Mouse (Mus musculus) ES-E14 (cell line): ENCODE results near the gene Dcx. TPM values are rescaled to one million over a fixed set of nuclear protein-coding genes. Genes with fewer than 3 reads are reported as not detected.

Source experiments
- DNase-seq: peaks from one replicate; pipeline ENCODE4 v3.0.0-alpha.2; 2013; ENCODE audit warnings: low read depth, low spot score
- H3K27ac ChIP-seq: 2 replicates; pipeline ENCODE4 v1.5.1; 2012; ENCODE audit warnings: low read depth, mild to moderate bottlenecking, low read length, moderate library complexity, mixed read lengths; ENCODE audit not compliant: poor library complexity, insufficient read depth, severe bottlenecking
- H3K36me3 ChIP-seq: 2 replicates; pipeline ENCODE4 v1.6.1; 2012; ENCODE audit warnings: mild to moderate bottlenecking, low read length, moderate library complexity, mixed read lengths; ENCODE audit not compliant: control insufficient read depth, poor library complexity, insufficient read depth, severe bottlenecking
- H3K4me1 ChIP-seq, 2 experiments: fragments of 150-350 bp in 1 of 2; sonication (generic) in 1 of 2; 2 replicates each; pipeline ENCODE4 v1.6.1; 2012; ENCODE audit warnings: low read length in 2 of 2, mild to moderate bottlenecking in 1 of 2, mixed read lengths in 1 of 2; ENCODE audit not compliant: control insufficient read depth in 2 of 2, insufficient read depth in 2 of 2, poor library complexity in 1 of 2
- H3K4me3 ChIP-seq, 2 experiments: fragments of 150-350 bp in 1 of 2; sonication (generic) in 1 of 2; 2 replicates each; pipeline ENCODE4 v1.5.1; 2012; ENCODE audit warnings: low read length in 2 of 2, low read depth in 1 of 2, mild to moderate bottlenecking in 1 of 2, mixed read lengths in 1 of 2; ENCODE audit not compliant: insufficient read depth in 1 of 2, poor library complexity in 1 of 2, severe bottlenecking in 1 of 2
- H3K9ac ChIP-seq: 2 replicates; pipeline ENCODE4 v1.6.1; 2012; ENCODE audit warnings: low read depth, mild to moderate bottlenecking, low read length, mixed read lengths; ENCODE audit not compliant: poor library complexity, insufficient read depth, severe bottlenecking
- H3K9me3 ChIP-seq: fragments of 150-350 bp; sonication (generic); 2 replicates; pipeline ENCODE4 v1.6.1; 2012; ENCODE audit warnings: low read depth, mild to moderate bottlenecking, low read length; ENCODE audit not compliant: control insufficient read depth, insufficient read depth
- HCFC1 ChIP-seq: IDR thresholded peaks from 2 replicates; pipeline ENCODE4 v1.6.1; 2012; ENCODE audit warnings: low read length, inconsistent platforms, borderline replicate concordance; ENCODE audit not compliant: insufficient read depth
- MAFK ChIP-seq: IDR thresholded peaks from 2 replicates; pipeline ENCODE4 v1.6.1; 2014; ENCODE audit warnings: mild to moderate bottlenecking, low read depth, low read length, inconsistent platforms; ENCODE audit not compliant: insufficient read depth
- ZNF384 ChIP-seq: IDR thresholded peaks from 2 replicates; pipeline ENCODE4 v1.6.1; 2012; ENCODE audit warnings: low read depth, low read length, inconsistent platforms
- in situ Hi-C, 2 experiments: fragments of 600-800 bp; cut with MboI; formaldehyde crosslinking; loops; one replicate each; pipeline ENCODE4 v1.15.1; 2025; ENCODE audit warnings: low sequenced_read_pairs in 2 of 2, inconsistent platforms in 1 of 2; ENCODE audit not compliant: unreplicated experiment in 2 of 2
- total RNA-seq: library from RNA; depleted of rRNA; stranded (reverse); fragments of 300-350 nt; gene quantifications from 2 replicates; pipeline ENCODE4 v1.2.3, GENCODE M21; 2012; rRNA removed

The Dcx gene
- total RNA-seq, 1 experiment: not detected

DNA sequence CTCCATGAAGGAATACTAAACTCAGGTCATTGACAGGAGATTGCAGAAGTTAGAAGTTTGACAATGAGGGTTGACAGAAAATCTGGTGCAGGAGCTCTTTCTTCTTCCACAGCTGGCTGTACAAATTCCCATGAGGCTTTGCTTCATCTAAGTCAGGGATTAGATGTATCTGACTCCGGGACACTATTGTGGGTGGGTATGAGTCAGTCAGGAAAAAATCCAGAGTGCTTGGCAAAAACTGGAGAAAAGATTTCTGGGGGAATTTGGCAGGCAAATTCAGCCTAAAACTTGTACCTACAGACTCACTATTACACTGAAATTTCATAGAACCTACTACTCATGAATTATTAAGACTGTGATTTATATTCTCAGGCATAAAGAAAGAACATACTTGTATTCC is 117.2 kb downstream of the Dcx start:
- Histone ChIP-seq H3K9ac (no peak overlapping the region), H3K36me3 (no peaks in the 10 kb centered on the region), H3K27ac (no peak overlapping the region), H3K4me3 (no peak overlapping the region), H3K9me3 (no peaks in the 10 kb centered on the region), H3K4me1 (no peaks in the 10 kb centered on the region)
- TF ChIP-seq ZNF384 (no peak), MAFK (no peak), HCFC1 (no peak)
- in situ Hi-C loops: no loop called here
- DNase-seq: no peak

Other genes with a start within 250 kb of the Dcx start
- gene Capn6, start 105.9 kb downstream of the Dcx start, total RNA-seq: 0.32 and 0.89 TPM in 2 replicates
- gene A730046J19Rik, start 220.4 kb upstream of the Dcx start, total RNA-seq: 0.11 and 0.13 TPM in 2 replicates